Mouse (Mus musculus): Measurements from ENCODE around the gene 2410004P03Rik.

GRCm38 (mm10) chr12:17009466-17009865 is 2.1 kb downstream of the 2410004P03Rik start:
- no peak for TF ChIP-seq CTCF (IDR thresholded peaks at IDR 0.05; ENCODE audit: extremely low read depth, insufficient read length, insufficient replicate concordance, low read depth, low read length)
- TF ChIP-seq POLR2A (IDR thresholded peaks at IDR 0.05; ENCODE audit: low read depth, low read length), result no peak
